Mouse (Mus musculus): Measurements from ENCODE around the gene Bptf. TPM values are rescaled to one million over a fixed set of nuclear protein-coding genes. Genes with fewer than 3 reads are reported as not detected.
"Not testable (repeated sequence)": the region's sequence is repeated elsewhere in the genome, so short reads cannot be mapped to it uniquely, and the experiment has no call there.

Bptf gene
- polyA plus RNA-seq, 1 experiment from 2014 or later, result 34.8 TPM

DNA sequence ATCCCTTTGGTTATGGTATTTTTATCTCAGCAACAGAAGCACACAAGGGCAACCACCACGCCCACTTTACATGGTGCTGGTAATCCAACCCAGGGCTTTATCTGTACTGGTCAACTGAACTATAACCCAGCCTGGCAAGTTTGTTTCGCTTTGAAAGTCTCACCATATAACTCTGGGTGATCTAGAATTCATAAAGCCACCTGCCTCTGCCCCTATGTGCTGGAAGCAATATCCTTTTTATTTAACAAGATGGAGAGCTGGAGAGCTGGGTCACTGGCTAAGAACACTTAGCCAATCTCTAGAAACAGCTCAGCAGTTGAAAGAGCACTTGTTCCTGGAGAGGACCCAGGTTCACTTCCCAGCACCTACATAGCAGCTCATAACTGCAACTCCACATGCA, 144.5 kb downstream of the Bptf start:
- H3K4me1 ChIP-seq (ENCODE audit: control insufficient read depth, insufficient read depth, low read length), result no peaks in the 10 kb centered on the region
- DNase-seq (ENCODE audit: low spot score) (no peak), ATAC-seq (ENCODE audit: low read depth) (no peak)
- H3K27me3 ChIP-seq (replicated peaks; ENCODE audit: control insufficient read depth, insufficient read depth, low read length), result no peaks in the 10 kb centered on the region
- no peak overlapping the region for H3K4me2 ChIP-seq (ENCODE audit: low read depth, low read length)
- H3K9me3 ChIP-seq (ENCODE audit: control insufficient read depth, low read length), result no peaks in the 10 kb centered on the region
- no peak overlapping the region for H3K4me3 ChIP-seq (ENCODE audit: low read depth, low read length)
- no peak overlapping the region for H3K27ac ChIP-seq (replicated peaks; ENCODE audit: low read depth, low read length)
- H3K36me3 ChIP-seq (ENCODE audit: control insufficient read depth, insufficient read depth, low read length), result peaks cover 55% of the 10 kb centered on the region
- no peak overlapping the region for H3K9ac ChIP-seq (ENCODE audit: low read depth, low read length)
- 93% methylated on average over 2 of the region's 2 CpGs for WGBS

DNA sequence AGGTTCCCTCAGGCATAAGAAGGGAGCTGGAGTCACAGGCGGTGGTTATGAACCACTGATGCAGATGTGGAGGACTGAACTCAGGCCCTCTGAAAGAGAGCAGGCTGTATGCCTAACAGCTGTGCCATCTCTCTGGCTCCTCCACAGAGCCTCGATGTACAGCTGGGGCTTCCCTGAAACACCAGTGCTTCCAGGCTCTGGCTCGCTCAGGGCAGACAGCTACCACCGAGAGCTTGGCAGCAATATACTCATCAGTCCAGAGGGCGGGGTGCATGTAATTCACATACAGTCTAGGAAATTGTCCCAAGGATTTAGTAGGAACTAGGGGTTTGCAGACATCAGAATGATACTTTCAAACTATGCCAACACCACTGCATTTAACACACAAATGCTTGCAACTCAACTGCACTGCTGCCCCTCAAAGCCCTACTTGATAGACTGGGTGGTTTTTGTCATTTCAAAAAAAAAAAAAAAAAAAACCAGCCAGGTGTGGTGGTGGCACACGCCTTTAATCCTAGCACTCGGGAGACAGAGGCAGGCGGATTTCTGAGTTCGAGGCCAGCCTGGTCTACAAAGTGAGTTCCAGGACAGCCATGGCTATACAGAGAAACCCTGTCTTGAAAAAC, 145.8 kb downstream of the Bptf start:
- H3K4me3 ChIP-seq (ENCODE audit: low read depth, low read length); H3K9me3 ChIP-seq (ENCODE audit: control insufficient read depth, low read length); H3K4me2 ChIP-seq (ENCODE audit: low read depth, low read length); H3K9ac ChIP-seq (ENCODE audit: low read depth, low read length); H3K4me1 ChIP-seq (ENCODE audit: control insufficient read depth, insufficient read depth, low read length); H3K27ac ChIP-seq (replicated peaks; ENCODE audit: low read depth, low read length); DNase-seq (ENCODE audit: low spot score); H3K27me3 ChIP-seq (replicated peaks; ENCODE audit: control insufficient read depth, insufficient read depth, low read length): not testable (repeated sequence)
- peaks cover 44% of the 10 kb centered on the region for H3K36me3 ChIP-seq (ENCODE audit: control insufficient read depth, insufficient read depth, low read length)
- WGBS, result 78% methylated on average over 8 of the region's 9 CpGs
- ATAC-seq (ENCODE audit: low read depth), result 0 out of 2 replicates have a peak, but pooled peaks have one; percentile 32

Other genes starting within 250 kb of the Bptf start
- gene Smurf2, start 211.4 kb downstream of the Bptf start, polyA plus RNA-seq (2014; fragmentation: Nextera tagmentation; extraction: Ambion mirVana), result 18.1 and 20.7 TPM in 2 replicates
- 294 and 347 TPM in 2 replicates for gene Kpna2, start 132.6 kb downstream of the Bptf start, polyA plus RNA-seq (2014; fragmentation: Nextera tagmentation; extraction: Ambion mirVana)
- 4.1 and 4.3 TPM in 2 replicates for gene 1810010H24Rik, start 106.4 kb downstream of the Bptf start, polyA plus RNA-seq (2014; fragmentation: Nextera tagmentation; extraction: Ambion mirVana)
- gene Nol11, start 57.3 kb upstream of the Bptf start, polyA plus RNA-seq (2014; fragmentation: Nextera tagmentation; extraction: Ambion mirVana), result 37.4 and 44.0 TPM in 2 replicates

All from embryonic facial prominence, embryonic 14.5 days (tissue).